Mouse (Mus musculus) left cerebral cortex, adult 8-10 months (tissue): ENCODE data around the gene Bysl. TPM values are rescaled to one million over a fixed set of nuclear protein-coding genes. Genes with fewer than 3 reads are reported as not detected.

ENCODE experiments used
- total RNA-seq, 4 experiments: library from RNA; stranded (reverse); gene quantifications; 2 replicates each; pipeline ENCODE4 v1.2.4; 2022

The Bysl gene
- total RNA-seq, 4 experiments from 2014 or later = 15.7 to 19.0 (median 17.1) TPM

Other genes with a start within 250 kb of the Bysl start
- gene Mrps10, start 242.6 kb downstream of the Bysl start, total RNA-seq = 10 to 100 TPM; 27.5 to 39.5 (median 27.8) TPM
- 1 to 10 TPM in 2 of 4 experiments, under 1 TPM in 2; 0.87 to 1.5 (median 1.2) TPM for gene Guca1b, start 226.1 kb downstream of the Bysl start, total RNA-seq
- gene Guca1a, start 210.9 kb downstream of the Bysl start, total RNA-seq = under 1 TPM in 2 of 4 experiments, not detected in 2; 0.57 to 0.93 TPM
- gene AI661453, start 174.9 kb downstream of the Bysl start, total RNA-seq = 1 to 10 TPM in 1 of 4 experiments, under 1 TPM in 3; 0.35 to 1.4 (median 0.64) TPM
- gene 1700001C19Rik, start 174.1 kb downstream of the Bysl start, total RNA-seq = not detected
- 10 to 100 TPM; 17.6 to 22.3 (median 19.1) TPM for gene Taf8, start 109.2 kb downstream of the Bysl start, total RNA-seq
- 10 to 100 TPM; 28.2 to 33.4 (median 30.8) TPM for gene Ccnd3, start 106.4 kb downstream of the Bysl start, total RNA-seq
- gene Med20, start 90 bp upstream of the Bysl start, total RNA-seq = 10 to 100 TPM; 26.3 to 34.7 (median 27.2) TPM
- 1 to 10 TPM; 3.8 to 9.6 (median 6.6) TPM for gene Gm20517, start 97 bp upstream of the Bysl start, total RNA-seq
- gene Usp49, start 19.2 kb upstream of the Bysl start, total RNA-seq = 10 to 100 TPM; 10.2 to 13.4 (median 11.6) TPM
- 100 to 1,000 TPM; 191 to 212 (median 201) TPM for gene Tomm6, start 76.9 kb upstream of the Bysl start, total RNA-seq
- gene Frs3, start 77.5 kb upstream of the Bysl start, total RNA-seq = 10 to 100 TPM; 27.3 to 37.3 (median 33.4) TPM
- 1 to 10 TPM; 2.4 to 4.9 (median 4.1) TPM for gene Gm21981, start 83.0 kb upstream of the Bysl start, total RNA-seq
- gene Prickle4, start 83.2 kb upstream of the Bysl start, total RNA-seq = 1 to 10 TPM; 1.8 to 5.2 (median 4.3) TPM
- not detected for gene Pgc, start 115.3 kb upstream of the Bysl start, total RNA-seq
- gene Tfeb, start 125.5 kb upstream of the Bysl start, total RNA-seq = 10 to 100 TPM; 12.3 to 17.8 (median 15.1) TPM
- 1 to 10 TPM in 1 of 4 experiments, under 1 TPM in 3; 0.43 to 1.2 (median 0.58) TPM for gene Mdfi, start 223.2 kb upstream of the Bysl start, total RNA-seq